Mouse (Mus musculus) liver (tissue): ENCODE data around the gene Mettl7b.
A peak's percentile ranks its signal among the peaks of the same experiment; 100 is the strongest.

Experiments used
- DNase-seq: peaks from one replicate; pipeline ENCODE4 v3.0.0-alpha.2; 2020; ENCODE audit warnings: mixed read lengths

Gene Mettl7b

GRCm38 (mm10) chr10:128945675-128946074 is 15.1 kb downstream of the Mettl7b start:
- DNase-seq: peak; percentile 35

GRCm38 (mm10) chr10:128940475-128941061 is 20.2 kb downstream of the Mettl7b start:
- no peak for DNase-seq

- DNase-seq: no peak
Observed at GRCm38 (mm10) chr10:128938974-128939373, 21.8 kb downstream of the Mettl7b start.

GRCm38 (mm10) chr10:128938457-128938856 is 22.3 kb downstream of the Mettl7b start:
- DNase-seq: no peak

- DNase-seq: no peak
Observed at GRCm38 (mm10) chr10:128937756-128938390, 22.9 kb downstream of the Mettl7b start.

- no peak for DNase-seq
Observed at GRCm38 (mm10) chr10:128935826-128936440, 24.9 kb downstream of the Mettl7b start.

GRCm38 (mm10) chr10:128934997-128935787 is 25.6 kb downstream of the Mettl7b start:
- no peak for DNase-seq

- DNase-seq: no peak
Observed at GRCm38 (mm10) chr10:128933976-128934721, 26.6 kb downstream of the Mettl7b start.

- peak; percentile 43 for DNase-seq
Observed at GRCm38 (mm10) chr10:128933574-128933973, 27.2 kb downstream of the Mettl7b start, which contains the start of gene Itga7. Gene Itga7 (plus strand): TSS chr10:128933818.

GRCm38 (mm10) chr10:128931441-128931840 is 29.3 kb downstream of the Mettl7b start:
- no peak for DNase-seq

- no peak for DNase-seq
Observed at GRCm38 (mm10) chr10:128929638-128930378, 31.0 kb downstream of the Mettl7b start.

- DNase-seq: no peak
Observed at GRCm38 (mm10) chr10:128928356-128928755, 32.4 kb downstream of the Mettl7b start.

- DNase-seq: no peak
Observed at GRCm38 (mm10) chr10:128923935-128924334, 36.9 kb downstream of the Mettl7b start, which contains the start of gene Bloc1s1. Gene Bloc1s1 (minus strand): TSS chr10:128924035.

- DNase-seq: peak; percentile 93
Observed at GRCm38 (mm10) chr10:128923013-128923691, 37.6 kb downstream of the Mettl7b start.

- DNase-seq: no peak
Observed at GRCm38 (mm10) chr10:128922822-128923012, 38.1 kb downstream of the Mettl7b start, which contains the start of gene Rdh5. Gene Rdh5 (minus strand): TSS chr10:128922888.

GRCm38 (mm10) chr10:128921883-128922821 is 38.6 kb downstream of the Mettl7b start:
- no peak for DNase-seq

GRCm38 (mm10) chr10:128921251-128921650 is 39.5 kb downstream of the Mettl7b start:
- DNase-seq: no peak

- DNase-seq: no peak
Observed at GRCm38 (mm10) chr10:128920736-128921161, 40.0 kb downstream of the Mettl7b start.

- DNase-seq: no peak
Observed at GRCm38 (mm10) chr10:128919966-128920365, 40.8 kb downstream of the Mettl7b start.

GRCm38 (mm10) chr10:128919203-128919631 is 41.6 kb downstream of the Mettl7b start:
- DNase-seq: peak; percentile 45
